Mouse (Mus musculus): Measurements from ENCODE around the gene Abca6. TPM values are rescaled to one million over a fixed set of nuclear protein-coding genes. Genes with fewer than 3 reads are reported as not detected.
A peak's percentile ranks its signal among the peaks of the same experiment; 100 is the strongest.

Gene Abca6
- polyA plus RNA-seq, 2 experiments = 0.69 to 1.1 TPM

GRCm38 (mm10) chr11:110203930-110204329 is 47.6 kb downstream of the Abca6 start:
- Histone ChIP-seq H3K36me3 (ENCODE audit: control insufficient read depth, insufficient read depth, low read length) (no peaks in the 10 kb centered on the region), H3K27ac (replicated peaks; ENCODE audit: low read depth, low read length) (no peak overlapping the region), H3K9me3 (ENCODE audit: control insufficient read depth, low read length) (no peaks in the 10 kb centered on the region), H3K4me1 (ENCODE audit: control insufficient read depth, insufficient read depth, low read length) (no peaks in the 10 kb centered on the region), H3K9ac (ENCODE audit: low read depth, low read length, severe bottlenecking) (no peak overlapping the region), H3K27me3 (ENCODE audit: control insufficient read depth, insufficient read depth, low read length) (no peaks in the 10 kb centered on the region), H3K4me2 (replicated peaks; ENCODE audit: low read depth, low read length, severe bottlenecking) (no peak overlapping the region), H3K4me3 (replicated peaks; ENCODE audit: low read length) (no peak overlapping the region)
- WGBS = 72% methylated on average over 5 of the region's 5 CpGs
- ATAC-seq (ENCODE audit: low FRiP score, low read depth) = no peak
- peak; percentile 50 for DNase-seq (ENCODE audit: low spot score)
- no peak for TF ChIP-seq POLR2A (IDR thresholded peaks at IDR 0.05; ENCODE audit: borderline replicate concordance, extremely low read depth, insufficient read depth, insufficient read length)

GRCm38 (mm10) chr11:110198882-110199281 is 52.7 kb downstream of the Abca6 start:
- Histone ChIP-seq H3K27ac (replicated peaks; ENCODE audit: low read depth, low read length) (no peak overlapping the region), H3K36me3 (ENCODE audit: control insufficient read depth, insufficient read depth, low read length) (no peaks in the 10 kb centered on the region), H3K4me3 (replicated peaks; ENCODE audit: low read length) (no peak overlapping the region), H3K4me1 (ENCODE audit: control insufficient read depth, insufficient read depth, low read length) (no peaks in the 10 kb centered on the region), H3K4me2 (replicated peaks; ENCODE audit: low read depth, low read length, severe bottlenecking) (no peak overlapping the region), H3K9ac (ENCODE audit: low read depth, low read length, severe bottlenecking) (no peak overlapping the region), H3K9me3 (ENCODE audit: control insufficient read depth, low read length) (no peaks in the 10 kb centered on the region), H3K27me3 (ENCODE audit: control insufficient read depth, insufficient read depth, low read length) (no peaks in the 10 kb centered on the region)
- ATAC-seq (ENCODE audit: low FRiP score, low read depth) (no peak), DNase-seq (ENCODE audit: low spot score) (no peak)
- 71% methylated on average over 3 of the region's 3 CpGs for WGBS
- TF ChIP-seq POLR2A (IDR thresholded peaks at IDR 0.05; ENCODE audit: borderline replicate concordance, extremely low read depth, insufficient read depth, insufficient read length) = no peak

GRCm38 (mm10) chr11:110196561-110197306 is 54.8 kb downstream of the Abca6 start:
- no peaks in the 10 kb centered on the region for H3K9me3 ChIP-seq (ENCODE audit: control insufficient read depth, low read length)
- no peaks in the 10 kb centered on the region for H3K4me1 ChIP-seq (ENCODE audit: control insufficient read depth, insufficient read depth, low read length)
- no peak overlapping the region for H3K9ac ChIP-seq (ENCODE audit: low read depth, low read length, severe bottlenecking)
- no peak overlapping the region for H3K4me2 ChIP-seq (replicated peaks; ENCODE audit: low read depth, low read length, severe bottlenecking)
- ATAC-seq (ENCODE audit: low FRiP score, low read depth) (no peak), DNase-seq (ENCODE audit: low spot score) (no peak)
- H3K27me3 ChIP-seq (ENCODE audit: control insufficient read depth, insufficient read depth, low read length) = no peaks in the 10 kb centered on the region
- no peaks in the 10 kb centered on the region for H3K36me3 ChIP-seq (ENCODE audit: control insufficient read depth, insufficient read depth, low read length)
- 90% methylated on average over 8 of the region's 8 CpGs for WGBS
- TF ChIP-seq POLR2A (IDR thresholded peaks at IDR 0.05; ENCODE audit: borderline replicate concordance, extremely low read depth, insufficient read depth, insufficient read length) = no peak
- no peak overlapping the region for H3K27ac ChIP-seq (replicated peaks; ENCODE audit: low read depth, low read length)
- H3K4me3 ChIP-seq (replicated peaks; ENCODE audit: low read length) = no peak overlapping the region

- Histone ChIP-seq H3K36me3 (ENCODE audit: control insufficient read depth, insufficient read depth, low read length) (no peaks in the 10 kb centered on the region), H3K9me3 (ENCODE audit: control insufficient read depth, low read length) (no peaks in the 10 kb centered on the region), H3K4me1 (ENCODE audit: control insufficient read depth, insufficient read depth, low read length) (no peaks in the 10 kb centered on the region), H3K27me3 (ENCODE audit: control insufficient read depth, insufficient read depth, low read length) (no peaks in the 10 kb centered on the region), H3K9ac (ENCODE audit: low read depth, low read length, severe bottlenecking) (no peak overlapping the region), H3K4me3 (replicated peaks; ENCODE audit: low read length) (no peak overlapping the region), H3K4me2 (replicated peaks; ENCODE audit: low read depth, low read length, severe bottlenecking) (no peak overlapping the region), H3K27ac (replicated peaks; ENCODE audit: low read depth, low read length) (no peak overlapping the region)
- DNase-seq (ENCODE audit: low spot score) (no peak), ATAC-seq (ENCODE audit: low FRiP score, low read depth) (no peak)
- WGBS = 86% methylated on average over 4 of the region's 4 CpGs
- TF ChIP-seq POLR2A (IDR thresholded peaks at IDR 0.05; ENCODE audit: borderline replicate concordance, extremely low read depth, insufficient read depth, insufficient read length) = no peak
Measured at GRCm38 (mm10) chr11:110195310-110195709, 56.3 kb downstream of the Abca6 start.

GRCm38 (mm10) chr11:110171212-110171611 is 80.4 kb downstream of the Abca6 start:
- DNase-seq (ENCODE audit: low spot score) (no peak), ATAC-seq (ENCODE audit: low FRiP score, low read depth) (no peak)
- Histone ChIP-seq H3K27ac (replicated peaks; ENCODE audit: low read depth, low read length) (no peak overlapping the region), H3K4me3 (replicated peaks; ENCODE audit: low read length) (no peak overlapping the region), H3K9me3 (ENCODE audit: control insufficient read depth, low read length) (no peaks in the 10 kb centered on the region), H3K4me2 (replicated peaks; ENCODE audit: low read depth, low read length, severe bottlenecking) (no peak overlapping the region), H3K4me1 (ENCODE audit: control insufficient read depth, insufficient read depth, low read length) (no peaks in the 10 kb centered on the region), H3K36me3 (ENCODE audit: control insufficient read depth, insufficient read depth, low read length) (no peaks in the 10 kb centered on the region), H3K9ac (ENCODE audit: low read depth, low read length, severe bottlenecking) (no peak overlapping the region), H3K27me3 (ENCODE audit: control insufficient read depth, insufficient read depth, low read length) (no peaks in the 10 kb centered on the region)
- WGBS = 92% methylated on average over 3 of the region's 3 CpGs
- TF ChIP-seq POLR2A (IDR thresholded peaks at IDR 0.05; ENCODE audit: borderline replicate concordance, extremely low read depth, insufficient read depth, insufficient read length) = no peak

All from limb, embryonic 14.5 days (tissue).